Mouse (Mus musculus): ENCODE data around the gene Rfc4.

DNA sequence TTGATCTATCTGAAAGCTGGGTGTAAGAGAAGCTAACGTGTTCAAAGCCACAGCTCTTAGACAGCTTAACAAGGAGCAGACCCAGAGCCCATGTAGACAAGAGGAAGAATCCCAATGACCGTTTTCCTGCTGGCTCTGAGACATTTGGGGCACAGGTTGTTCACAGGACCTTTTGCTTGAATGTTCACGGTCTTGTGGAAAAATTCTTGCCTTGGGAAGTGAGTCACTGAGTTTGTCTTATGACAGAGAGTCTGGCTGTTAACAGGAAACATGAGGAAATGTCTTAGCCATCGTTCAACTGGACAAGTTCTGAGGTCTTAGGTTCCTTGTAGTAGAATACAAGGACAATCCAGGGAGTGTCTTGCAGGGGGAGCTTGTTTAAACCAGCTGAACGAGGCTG is 39.5 kb upstream of the Rfc4 start:
- TF ChIP-seq CTCF (IDR thresholded peaks at IDR 0.05; ENCODE audit: borderline replicate concordance, insufficient read depth, low read depth, low read length) (no peak), POLR2A (IDR thresholded peaks at IDR 0.05; ENCODE audit: borderline replicate concordance, insufficient read depth, low read length) (no peak)
